Mouse (Mus musculus) liver (tissue): ENCODE results near the gene Vps33b.

ENCODE experiments used
- DNase-seq: peaks from one replicate; pipeline ENCODE4 v3.0.0-alpha.2; 2020; ENCODE audit warnings: mixed read lengths

Gene Vps33b

DNA sequence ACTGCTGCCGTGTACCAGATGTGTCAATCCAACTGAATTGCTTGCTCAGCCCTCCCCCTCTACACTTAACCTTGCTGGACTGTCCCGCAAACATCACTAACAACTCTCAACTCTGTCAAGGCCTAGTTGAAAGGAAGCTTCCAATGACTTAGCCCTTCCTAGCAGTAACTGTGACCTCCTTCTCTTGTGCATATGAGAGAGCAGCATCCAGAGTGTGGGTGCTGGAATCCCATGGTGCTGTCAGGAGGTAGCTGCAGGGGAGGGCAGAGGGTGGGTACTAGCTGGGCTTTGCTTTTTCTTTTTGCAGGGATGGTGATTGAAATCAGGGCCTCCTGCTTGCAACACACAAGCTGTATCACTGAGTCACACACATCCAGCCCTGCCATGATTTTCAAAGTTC is 4.0 kb downstream of the Vps33b start:
- no peak for DNase-seq

DNA sequence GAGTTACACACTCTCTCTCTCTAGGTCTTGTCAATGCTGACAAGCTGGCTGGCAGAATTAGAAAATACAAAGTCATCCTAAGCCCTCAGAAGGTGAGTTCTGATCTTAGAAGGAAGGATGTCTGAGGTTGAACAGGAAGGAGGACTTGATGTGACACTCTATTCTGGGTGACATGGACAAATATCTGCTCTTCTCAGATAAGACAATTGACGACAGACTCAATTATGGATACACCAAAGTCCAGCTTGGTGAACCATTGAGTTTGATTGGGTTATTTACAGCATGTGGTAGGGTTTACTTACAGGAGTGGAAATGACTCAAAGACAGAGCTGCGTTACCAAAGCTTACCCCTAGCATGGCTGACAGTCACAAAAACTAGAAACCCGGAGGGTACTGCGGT is 6.9 kb downstream of the Vps33b start:
- DNase-seq, result no peak

DNA sequence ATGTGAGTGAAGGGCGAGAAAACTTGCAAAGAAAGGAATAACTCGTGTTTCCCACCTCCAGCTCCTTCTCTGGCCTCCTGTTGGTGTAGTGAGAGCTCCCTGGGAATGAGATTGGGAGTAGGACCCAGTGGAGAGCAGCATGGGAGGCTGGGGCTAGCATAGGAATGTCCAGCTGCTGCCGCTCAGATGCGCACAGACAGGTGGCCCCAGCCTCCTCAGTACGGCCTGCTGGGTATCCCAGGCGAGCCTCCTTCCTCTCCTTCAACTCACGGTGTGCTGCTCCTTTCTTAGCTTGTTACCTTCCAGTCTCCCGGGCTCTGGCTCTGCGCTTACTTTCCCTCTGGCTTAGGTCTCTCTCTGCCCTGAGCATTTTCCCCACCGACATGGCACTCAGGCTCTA is 10.6 kb downstream of the Vps33b start:
- no peak for DNase-seq

DNA sequence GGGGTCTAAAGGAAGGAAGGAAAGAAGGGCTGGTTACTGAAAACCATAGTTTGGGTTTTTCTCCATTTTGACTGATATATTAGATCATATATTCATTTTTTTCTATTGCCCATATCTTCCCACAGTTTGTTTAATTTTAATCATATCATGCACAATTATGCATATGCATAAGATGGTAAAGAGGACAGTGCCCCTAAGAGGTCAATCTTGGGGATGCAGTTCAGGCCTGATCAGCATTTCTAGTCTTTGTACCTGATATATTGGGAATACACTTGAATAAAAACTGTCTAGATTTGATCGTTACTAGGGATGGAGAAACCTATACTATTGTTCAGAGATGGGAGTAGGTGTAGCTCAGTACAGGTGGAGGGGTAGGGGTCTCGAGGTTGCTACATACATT is 11.5 kb downstream of the Vps33b start:
- no peak for DNase-seq

DNA sequence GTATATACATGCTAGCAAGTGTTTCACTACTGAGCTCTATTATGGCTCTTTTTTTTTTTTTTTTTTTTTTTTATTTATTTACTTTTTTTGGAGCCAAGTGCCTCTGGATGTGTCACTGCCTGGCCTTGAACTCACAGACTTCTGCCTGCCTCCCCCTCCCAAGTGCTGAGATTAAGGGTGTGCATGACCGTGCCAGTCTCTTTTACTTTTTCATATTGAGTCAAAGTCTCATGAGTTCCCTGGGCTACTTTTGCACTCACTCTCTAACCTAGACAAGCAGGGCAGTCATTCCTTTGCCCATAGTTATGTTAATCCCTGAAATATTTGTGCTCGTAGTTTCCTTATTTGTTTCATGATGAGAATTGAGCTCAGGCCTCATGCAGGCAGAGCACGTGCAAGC is 12.2 kb downstream of the Vps33b start:
- DNase-seq, result no peak

DNA sequence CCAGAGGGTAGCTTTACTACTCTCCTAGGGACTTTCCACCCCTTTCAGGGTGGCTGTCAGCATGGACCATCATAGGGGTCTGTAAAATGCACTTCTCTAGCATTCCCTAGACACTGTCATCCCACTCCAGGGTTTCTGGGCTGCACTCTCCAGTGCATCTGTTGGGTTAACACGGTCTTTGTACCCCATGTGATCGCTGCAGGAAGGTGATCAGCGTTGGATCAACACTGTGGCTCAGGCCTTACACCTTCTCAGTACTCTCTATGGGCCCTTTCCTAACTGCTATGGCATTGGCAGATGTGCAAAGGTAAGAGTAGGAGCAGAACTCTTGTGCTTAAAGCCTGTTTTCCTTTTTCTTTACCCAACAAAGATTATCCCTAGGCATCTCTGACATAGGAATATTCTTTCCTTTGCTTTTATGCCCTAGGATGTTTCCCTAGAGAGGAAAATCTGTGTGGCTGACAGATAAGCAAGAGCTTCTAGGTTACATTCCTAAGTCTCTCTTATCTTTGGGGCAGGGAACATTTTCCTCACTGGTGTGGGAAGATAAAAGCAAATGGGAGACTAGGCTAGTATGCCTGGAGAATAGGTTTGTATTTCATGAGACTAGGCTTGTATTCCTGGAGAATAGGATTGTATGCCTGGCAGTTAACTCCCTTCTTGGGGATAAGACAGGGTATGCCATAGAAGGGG is 13.9 kb downstream of the Vps33b start:
- no peak for DNase-seq

DNA sequence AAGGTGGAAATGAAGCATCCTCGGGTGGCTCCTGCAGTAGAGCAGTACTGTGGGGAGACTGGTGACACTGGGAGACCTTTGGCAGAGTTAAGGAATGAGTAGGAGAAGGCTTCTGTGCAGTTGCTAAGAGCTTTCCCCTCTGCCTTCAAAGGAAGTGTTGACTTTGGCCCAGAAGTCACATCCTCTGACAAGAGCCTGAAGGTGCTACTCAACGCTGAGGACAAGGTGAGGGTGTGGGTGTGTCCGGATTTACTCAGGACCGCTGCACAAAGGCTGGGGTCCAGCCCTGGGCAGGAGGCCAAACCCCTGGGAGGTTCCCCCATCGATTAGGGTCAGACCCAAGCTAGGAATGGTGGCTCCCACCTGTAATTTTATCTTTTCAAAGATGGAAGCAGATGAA is 14.9 kb downstream of the Vps33b start:
- no peak for DNase-seq

DNA sequence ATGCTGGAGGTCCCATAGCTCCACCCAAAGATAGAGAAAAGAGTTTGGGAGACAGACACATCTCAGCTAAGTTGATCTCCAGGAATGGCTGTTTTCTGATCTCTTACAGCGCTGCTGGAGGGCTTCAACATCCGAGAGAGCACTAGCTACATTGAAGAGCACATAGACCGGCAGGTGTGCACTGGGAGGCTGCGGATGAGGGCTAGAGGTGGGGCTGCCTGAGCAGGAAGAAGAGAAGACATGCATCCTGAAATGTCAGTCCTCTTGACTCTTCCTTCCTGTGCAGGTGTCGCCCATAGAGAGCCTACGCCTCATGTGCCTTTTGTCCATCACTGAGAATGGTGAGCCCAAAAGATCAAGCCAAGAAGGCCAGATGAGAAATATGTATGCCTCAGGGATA is 16.3 kb downstream of the Vps33b start:
- DNase-seq, result no peak

DNA sequence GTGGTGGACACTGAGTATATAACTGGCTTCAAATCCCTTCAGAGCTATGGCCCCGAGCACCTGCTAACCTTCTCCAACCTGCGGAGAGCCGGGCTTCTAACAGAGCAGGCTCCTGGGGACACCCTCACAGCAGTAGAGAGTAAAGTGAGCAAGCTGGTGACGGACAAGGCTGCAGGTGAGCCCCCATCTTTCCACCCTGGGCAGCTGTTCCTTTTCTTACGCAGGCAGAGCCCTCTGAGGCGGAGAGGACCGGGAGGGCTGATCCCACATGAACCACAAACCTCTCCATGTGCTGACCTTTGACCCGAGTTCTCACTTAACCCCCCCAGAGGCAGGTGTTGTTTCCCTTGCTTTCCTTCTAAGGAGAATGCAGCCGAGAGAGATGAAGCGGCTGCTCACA is 18.3 kb downstream of the Vps33b start:
- no peak for DNase-seq

DNA sequence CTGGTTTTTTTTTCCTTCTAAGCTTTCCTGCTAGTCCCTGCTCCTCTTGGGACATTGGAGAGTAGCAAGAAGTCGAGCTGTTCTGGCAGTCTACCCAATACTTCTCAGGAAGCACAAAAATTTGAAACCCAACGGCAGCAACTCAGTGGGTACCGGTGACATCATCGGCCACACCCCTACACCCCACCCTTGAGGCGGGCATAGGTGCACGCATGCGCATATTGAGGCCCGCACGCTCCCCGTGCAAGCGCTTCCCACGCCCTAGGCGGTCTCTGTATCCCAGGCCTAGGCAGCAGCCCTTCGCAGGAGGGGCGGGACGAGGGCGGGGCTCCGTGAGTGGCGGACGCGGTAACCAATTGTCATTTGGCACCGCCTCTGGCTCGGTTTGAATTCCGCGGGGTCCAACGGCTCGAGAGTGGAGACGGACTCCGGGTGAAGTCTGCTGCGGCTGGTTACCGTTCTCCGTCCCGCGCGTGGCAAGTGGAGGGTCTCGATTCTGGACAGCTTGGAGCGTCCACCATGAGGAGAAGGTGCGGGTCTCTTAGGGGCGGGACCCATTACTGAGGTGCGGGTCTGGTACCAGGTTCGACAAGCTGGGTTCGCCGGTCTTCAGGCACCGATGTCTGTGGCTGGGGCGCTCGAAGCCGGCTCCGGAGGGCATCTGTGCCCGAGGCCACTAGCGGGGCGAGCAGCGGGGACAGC is 24.8 kb downstream of the Vps33b start, which contains the start of gene Prc1:
Gene Prc1, plus strand, starts transcription at position 389 of the 702 bp plus-strand sequence.
- peak; percentile 100 for DNase-seq

DNA sequence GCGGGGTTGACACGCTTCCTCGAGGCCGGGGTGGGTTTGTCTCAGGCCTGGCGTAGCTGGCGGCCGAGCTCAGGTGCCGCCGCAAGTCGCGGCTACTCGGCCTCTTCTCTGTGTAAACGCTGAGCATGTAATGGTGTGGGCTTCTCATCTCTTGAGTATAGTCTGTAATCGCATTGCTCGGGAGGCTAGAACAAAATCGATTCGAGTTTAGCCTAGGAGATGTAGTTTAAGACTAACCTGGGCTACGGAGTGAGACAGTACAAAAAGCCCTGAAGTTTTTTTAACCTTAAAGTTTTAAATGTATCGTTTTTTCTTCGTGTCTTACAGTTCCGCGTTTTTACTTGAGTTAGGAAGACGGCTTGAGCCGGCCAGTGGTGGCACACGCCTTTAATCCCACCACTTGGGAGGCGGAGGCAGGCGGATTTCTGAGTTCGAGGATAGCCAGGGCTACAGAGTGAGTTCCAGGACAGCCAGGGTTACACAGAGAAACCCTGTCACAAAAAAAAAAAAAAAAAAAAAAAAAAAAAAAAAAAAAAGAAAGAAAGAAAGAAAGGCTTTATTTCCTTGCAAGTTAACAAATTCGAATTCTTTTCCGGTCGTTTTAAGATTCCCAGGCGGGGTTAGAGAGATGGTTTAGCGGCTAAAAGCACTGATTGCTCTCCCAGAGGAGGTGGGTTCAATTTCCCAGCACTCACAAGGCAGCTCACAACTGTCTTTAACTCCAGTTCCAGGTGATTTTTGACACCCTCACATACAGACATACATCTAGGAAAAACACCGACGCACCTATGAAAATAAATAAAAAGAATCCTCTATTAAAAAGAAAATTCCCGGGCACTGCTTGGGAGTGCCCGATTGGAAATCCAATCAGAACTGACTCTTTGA is 25.6 kb downstream of the Vps33b start:
- DNase-seq, result peak; percentile 46

DNA sequence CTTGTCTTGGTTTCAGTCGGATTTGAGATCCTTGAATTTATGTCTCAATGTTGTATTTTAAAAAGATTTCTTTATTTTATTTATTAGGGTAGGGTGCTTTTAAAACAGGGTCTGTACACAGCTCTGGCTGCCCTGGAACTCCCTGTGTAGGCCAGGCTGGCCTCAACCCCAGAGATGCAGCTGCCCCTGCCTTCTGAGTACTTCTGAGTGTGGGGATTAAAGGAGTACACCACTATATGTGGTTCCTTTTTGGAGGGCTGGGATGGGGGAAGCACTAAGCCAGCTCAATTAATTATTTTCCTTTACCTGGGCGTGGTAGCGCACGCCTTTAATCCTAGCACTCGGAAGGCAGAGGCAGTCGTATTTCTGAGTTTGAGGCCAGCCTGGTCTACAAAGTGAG is 27.0 kb downstream of the Vps33b start:
- DNase-seq, result no peak

DNA sequence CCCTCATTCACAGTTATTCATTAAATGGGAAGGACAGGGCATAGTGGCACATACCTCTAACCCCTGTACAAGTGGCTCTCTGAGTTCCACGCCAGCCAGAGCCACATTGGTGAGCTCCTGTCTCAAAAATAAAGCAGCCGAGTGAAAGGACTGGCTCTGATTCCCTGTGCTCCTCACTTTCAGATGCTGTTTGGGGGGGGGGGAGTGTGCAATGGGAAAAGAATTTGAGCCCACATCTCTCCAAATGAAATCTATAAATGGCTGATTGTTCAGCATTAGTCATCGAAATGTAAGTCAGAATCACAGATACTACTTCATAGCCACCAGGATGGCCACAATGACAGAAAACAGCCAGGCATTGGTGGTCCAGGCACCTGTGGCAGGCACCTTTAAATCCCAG is 27.6 kb downstream of the Vps33b start:
- DNase-seq, result no peak

DNA sequence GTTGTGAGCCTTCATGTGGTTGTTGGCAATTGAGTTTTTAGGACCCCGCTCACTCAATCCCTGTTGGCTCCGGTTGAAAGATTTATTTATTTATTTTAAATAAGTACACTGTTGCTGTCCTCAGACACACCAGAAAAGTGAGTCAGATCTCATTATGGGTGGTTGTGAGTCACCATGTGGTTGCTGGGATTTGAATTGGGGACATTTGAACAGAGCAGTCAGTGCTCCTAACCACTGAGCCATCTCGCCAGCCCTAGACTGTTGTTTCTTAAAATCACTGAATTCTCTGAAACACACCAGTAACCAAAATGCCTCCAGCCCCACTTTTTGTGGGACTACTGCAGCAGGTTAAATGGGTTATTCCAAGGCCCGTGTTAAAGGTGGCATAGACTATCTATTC is 29.3 kb downstream of the Vps33b start:
- DNase-seq, result no peak

DNA sequence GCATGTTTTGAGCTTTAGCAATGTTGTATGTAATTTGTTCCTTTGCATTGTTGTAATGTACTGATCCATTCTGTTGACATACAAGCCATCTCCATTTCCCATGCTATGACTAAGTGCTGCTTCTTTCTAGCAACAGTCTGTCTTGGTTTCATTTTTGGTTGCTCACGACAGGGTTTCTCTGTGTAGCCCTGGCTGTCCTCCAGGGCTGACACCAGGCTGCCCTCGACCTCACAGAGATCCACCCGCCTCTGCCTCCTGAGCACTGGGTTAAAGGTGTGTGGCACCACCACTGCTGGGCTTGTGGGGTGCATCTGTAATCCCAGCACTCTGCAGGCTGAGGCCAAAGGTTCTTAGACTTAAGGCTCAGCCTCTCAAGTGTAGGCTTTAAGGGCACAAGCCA is 30.1 kb downstream of the Vps33b start:
- DNase-seq, result no peak

DNA sequence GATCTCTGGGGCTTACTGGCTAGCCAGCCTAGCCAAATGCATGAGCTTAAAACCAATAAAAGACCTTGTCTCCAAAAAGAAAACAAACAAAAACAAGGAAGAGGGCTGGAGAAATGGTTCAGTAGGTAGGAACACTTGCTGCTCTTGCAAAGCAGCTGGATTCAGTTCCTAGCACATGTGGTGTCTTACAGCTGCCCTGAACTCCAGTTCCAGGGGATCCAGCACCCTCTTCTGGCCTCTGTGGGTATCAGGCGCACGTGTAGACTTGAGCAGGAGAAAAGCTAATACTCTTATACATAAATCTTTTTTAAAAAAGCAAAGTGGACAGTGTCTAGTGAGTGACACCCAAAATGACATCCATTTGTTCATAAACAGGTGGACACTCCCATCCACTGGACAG is 32.1 kb downstream of the Vps33b start:
- peak; percentile 30 for DNase-seq

DNA sequence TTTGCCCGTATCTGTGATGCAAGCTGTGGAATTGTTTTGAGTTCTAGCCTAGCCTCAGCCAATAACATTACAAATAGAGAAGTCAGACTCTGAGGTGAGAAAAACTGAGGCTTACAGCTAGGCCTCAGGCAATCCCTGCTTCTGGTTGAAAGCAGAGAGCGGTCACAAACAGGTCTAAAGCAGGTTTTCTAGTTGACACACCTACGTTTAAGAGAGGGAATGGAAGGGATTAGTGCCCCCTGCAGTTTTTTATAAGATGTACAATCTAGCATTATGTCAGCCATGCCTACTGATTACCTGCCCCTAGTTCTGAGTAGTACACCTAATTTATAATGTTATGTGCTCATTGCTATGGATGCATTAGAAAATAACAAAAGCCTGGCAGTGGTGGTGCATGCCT is 38.3 kb downstream of the Vps33b start:
- no peak for DNase-seq

DNA sequence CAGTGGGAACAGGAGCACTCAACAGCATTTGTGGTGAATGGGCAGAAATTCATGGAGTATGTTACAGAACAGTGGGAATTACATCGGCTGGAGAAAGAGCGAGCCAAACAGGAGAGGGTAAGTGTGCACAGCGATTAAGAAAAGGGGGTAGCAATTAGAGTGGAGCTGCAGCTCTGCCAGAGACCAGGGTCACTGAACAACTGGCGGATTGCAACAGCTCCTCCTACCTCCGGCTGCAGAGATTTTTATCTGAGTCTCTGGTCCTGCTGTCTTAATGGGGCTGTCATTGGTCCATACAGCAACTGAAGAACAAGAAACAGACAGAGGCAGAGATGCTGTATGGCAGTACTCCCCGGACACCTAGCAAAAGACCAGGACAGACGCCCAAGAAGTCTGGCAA is 41.3 kb downstream of the Vps33b start:
- DNase-seq, result no peak

DNA sequence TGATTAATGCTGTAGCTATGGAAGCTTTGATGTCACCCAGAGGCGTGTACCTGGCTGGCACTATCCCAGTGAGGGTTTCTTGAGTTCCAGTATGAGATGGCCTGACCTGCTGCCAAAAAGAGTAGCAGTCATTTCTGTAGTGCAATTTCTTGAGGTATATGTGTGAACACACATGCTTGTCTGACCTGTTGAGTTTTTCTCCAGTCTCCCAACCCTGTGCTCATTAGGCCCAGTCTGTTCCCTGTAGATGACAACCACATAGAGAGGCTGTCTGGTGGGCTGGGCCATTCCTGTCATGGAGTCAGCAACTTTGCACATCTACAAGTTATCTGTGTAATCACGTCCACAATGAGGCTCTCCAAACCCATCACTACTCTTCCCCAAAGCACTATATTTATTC is 46.3 kb downstream of the Vps33b start:
- no peak for DNase-seq

DNA sequence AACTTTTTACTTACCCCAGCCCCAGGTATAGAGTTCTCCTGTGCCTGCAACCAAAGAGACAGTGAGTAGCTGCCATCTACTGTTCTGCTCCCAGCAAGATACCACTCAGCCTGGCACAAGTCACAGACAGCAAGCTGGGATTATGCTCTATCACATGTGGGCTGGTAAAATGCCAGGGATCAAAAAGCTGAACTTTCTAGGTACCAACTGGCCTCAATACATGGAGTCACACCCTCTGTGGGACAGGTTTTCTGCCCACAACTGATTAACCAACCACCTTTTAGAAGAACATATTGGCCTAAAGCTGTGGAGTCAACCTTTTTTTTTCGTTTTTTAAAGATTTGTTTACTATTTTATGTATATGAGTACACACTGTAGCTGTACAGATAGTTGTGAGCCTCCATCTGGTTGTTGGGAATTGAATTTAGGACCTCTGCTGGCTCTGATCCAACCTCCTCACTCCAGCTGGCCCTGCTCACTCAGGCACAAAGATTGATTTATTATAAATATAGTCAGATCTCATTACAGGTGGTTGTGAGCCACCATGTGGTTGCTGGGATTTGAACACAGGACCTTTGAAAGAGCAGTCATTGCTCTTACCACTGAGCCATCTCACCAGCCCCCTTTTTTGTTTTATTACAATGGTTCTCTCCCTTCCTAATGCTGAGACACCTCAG is 48.1 kb downstream of the Vps33b start:
- DNase-seq, result no peak

DNA sequence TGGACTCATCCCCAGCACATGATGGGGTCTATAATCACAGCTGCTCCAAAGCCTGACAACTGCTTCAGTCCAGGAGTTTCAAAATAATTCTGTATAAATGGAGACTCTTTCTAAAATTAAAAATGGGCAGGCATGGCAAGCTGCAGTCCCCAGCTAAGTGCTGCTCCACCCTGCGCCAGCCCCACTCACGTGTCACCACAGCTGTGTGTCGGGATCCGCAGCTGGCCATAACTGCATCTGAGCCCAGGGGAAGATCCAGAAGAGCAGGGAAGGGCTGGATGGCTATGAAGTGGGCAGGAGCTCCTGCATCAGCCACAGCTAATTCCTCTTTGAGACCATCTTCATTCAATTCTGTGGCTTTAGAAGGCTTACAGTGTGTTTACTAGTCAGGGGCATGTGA is 49.2 kb downstream of the Vps33b start:
- DNase-seq, result no peak

DNA sequence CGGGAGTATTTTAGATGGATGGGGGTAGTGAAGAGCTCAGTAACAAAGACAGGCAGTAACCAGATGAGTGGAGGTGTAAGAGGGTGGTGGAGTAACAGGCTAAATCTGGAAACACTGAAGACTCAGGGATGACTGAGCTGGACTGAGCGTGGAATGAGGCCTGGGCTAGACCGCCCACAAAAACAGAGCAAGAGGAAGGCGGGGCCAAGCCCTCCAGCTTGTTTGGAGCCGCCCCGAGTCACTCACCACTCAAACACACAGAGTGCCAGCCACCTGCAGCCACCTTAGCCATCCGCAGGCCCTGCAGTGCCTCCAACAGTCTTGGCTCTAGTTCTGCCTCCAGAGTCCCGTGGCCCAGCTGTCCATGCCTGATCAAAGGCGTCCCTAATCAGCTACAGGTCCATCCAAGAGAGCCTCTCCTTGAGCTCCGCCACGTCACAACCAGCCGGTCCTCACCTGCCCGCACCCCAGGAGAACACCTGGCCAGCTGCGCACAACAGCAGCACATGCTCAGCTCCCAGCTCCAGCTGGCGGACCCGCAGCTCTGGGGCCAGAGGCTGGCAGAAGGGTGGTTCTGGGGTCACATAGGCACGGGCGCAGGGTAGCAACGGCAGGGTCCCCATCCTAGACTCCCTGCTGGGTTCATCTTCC is 50.5 kb downstream of the Vps33b start:
- DNase-seq, result no peak

DNA sequence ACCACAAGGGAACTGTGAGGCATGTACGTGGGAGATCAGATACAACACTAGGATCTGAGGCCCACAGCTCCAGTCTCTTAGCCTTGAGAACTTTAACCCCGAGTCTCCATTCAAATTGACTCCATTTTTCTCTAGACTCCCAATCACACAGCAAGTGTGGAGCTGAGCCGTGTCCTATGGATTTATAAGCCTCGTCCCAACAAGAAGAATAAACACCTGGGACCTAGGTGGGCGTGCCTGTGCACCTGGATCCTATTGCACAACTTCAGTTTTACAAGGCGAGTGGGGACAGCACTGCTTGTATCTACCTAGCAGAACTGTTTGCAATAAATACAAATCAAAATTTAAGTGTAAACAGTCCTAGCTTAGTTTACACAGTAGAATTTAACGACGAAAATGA is 53.9 kb downstream of the Vps33b start:
- DNase-seq, result no peak
